Mouse (Mus musculus): ENCODE results near the gene Csta1.
"Not testable (repeated sequence)": the region's sequence is repeated elsewhere in the genome, so short reads cannot be mapped to it uniquely, and the experiment has no call there.

Gene Csta1

DNA sequence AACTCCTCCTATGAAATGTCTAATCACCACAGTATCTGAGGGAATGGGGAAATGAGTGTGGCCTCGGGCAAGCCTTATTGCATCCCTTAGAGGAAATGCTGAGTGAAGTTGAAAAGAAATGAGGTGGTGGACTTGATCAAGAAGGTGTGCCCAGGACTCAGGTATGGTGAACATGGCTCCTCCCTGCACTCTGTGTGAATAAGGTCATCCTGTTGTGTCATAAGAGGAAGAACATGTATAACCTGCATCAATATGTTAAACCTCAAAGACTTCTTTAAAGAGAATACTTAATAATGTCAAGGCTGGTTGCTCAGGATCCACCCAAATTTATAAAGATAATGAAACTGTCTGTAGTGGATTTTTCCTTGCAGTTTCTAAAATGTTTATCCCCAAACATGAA lies at the start of gene Csta1:
Csta1 (minus strand) TSS at position 101 of the 400 bp plus-strand sequence.
- DNase-seq (ENCODE audit: low spot score in 2 of 2): no peak

DNA sequence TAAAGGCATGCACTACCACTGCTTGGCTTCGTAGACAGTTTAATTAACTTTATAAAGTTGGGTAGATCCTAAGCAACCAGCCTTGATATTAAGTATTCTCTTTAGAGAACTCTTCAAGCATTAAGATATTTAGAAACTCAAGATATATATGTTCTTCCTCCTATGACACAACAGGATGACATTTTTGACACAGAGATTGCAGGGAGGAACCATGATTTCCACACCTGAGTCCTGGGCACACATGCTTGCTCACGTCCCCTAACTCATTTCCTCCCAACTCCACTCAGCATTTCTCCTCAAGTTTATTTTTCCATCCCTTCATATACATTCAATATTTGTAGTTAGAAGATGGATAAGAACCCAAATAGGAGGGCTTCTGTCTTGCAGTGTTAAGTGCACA lies 48.9 kb upstream of the Csta1 start:
- DNase-seq (ENCODE audit: low spot score in 2 of 2): no peak

DNA sequence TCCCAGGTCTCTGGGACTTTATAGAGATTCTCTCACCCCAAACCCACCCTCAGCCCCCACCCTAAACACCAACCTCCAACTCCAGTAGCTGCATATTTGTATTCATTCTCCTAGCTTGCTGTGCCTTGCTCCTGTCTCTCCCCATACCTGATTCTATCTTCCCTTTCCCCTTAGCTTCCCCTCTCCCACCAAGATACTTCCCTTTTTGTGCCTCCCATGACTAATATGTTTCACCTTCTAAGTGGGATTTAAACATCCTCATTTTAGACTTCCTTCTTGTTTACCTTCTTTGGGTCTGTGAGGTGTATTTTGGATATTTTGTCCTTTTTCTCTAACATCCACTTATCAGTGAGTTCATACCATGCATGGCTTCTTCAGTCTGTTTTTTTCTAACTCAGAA lies 45.1 kb upstream of the Csta1 start:
- no peak for DNase-seq (ENCODE audit: low spot score in 2 of 2)

DNA sequence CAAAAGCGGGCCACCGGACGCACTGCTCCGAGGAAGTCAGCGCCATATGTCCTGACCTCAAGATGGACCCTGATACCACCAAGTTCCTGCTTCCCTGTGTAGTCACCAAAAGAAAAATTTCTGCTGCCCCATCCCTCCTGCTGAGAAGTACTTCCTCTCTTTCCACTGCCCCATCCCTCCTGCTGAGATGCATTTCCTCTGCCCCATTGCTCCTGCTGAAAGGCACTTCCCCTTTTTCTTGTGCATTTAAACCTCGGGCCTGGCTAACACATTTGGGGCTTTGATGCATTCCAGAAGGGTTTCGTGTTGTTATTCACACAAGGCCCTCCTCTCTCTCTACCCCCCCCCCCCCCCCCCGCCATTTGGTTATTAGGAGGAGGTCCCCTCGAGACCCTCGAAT lies 36.8 kb upstream of the Csta1 start:
- not testable (repeated sequence) for DNase-seq (ENCODE audit: low spot score in 2 of 2)

DNA sequence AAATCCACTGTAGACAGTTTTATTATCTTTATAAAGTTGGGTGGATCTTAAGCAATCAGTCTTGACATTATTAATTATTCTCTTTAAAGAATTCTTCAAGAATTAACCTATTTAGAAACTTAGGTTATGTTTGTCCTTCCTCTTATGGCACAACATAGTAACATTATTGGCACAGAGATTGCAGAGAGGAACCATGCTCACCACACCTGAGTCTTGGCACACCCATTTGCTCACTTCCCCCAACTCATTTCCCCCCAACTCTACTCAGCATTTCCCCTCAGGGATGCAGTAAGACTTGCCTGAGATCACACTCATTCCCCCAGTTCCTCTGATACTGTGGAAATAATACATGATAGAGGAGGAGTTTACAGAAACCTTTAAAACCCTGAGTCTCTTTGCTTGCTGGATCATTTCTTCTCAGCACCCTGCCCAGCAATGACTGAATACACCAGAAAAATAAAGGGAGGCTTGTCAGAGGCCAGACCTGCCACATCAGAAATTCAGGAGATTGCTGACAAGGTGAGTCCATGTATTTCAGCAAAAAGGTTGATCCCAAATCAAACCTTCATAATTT lies 25.4 kb upstream of the Csta1 start, which contains the start of gene Stfa2l1:
Stfa2l1 (plus strand) TSS at position 410 of the 574 bp plus-strand sequence.
- no peak for DNase-seq (ENCODE audit: low spot score in 2 of 2)

DNA sequence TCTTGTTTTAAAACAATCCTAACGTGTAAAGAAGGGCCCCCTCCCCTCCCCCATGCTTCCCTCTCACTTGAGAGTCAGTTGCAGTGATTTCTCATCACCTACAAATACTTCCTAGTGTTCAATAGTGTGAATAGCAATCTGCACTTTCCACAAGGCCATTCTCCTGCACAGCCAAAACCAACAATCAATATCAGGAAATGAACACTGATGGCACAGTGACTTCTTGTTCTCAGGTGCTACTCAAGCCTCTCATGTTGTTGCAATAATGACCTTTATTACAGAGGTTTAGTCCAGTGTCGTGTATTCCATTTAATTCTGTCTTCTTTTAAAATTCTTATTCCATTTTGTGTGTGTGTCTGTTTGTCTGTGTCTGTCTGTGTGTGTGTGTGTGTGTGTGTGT lies 7.2 kb upstream of the Csta1 start:
- no peak for DNase-seq (ENCODE audit: low spot score in 2 of 2)

DNA sequence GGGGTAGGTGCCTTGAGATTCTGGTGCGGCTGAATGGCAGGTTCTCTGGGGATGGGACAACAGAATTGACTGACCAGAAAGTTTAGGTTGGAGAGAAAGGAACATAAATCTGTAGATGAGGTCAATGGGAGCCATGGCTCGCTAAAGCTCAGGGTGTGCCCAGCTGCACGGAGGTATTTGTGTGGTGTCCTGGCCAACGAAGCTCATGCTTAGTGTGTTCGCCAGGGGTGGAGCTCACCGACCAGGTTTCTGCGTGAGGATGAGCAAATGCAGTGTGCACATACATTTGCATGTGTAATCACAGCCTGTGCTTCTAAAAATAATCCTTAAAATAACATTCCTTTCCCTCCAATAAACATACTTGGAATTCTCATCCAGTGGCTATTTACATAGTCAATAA lies 2.9 kb downstream of the Csta1 start:
- no peak for DNase-seq (ENCODE audit: low spot score in 2 of 2)

DNA sequence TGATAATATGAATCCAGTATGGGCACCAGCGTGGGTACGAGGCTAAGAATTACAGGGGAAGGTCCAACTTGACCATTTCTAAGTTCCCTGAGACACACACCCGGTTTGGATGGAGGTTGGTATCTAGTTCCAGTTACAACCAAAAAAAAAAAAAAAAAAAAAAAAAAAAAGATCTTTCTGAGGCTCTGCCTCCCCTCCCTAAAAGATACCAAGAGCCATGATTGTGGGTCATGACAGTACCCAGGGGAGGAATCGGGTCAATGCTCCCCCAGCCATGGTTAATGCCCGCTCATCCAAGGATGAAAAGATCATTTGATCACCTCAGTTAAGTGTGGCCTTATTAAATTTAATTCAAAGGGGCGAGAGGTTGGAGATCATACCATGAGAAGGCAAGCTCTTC lies 15.3 kb downstream of the Csta1 start:
- not testable (repeated sequence) for DNase-seq (ENCODE audit: low spot score in 2 of 2)

DNA sequence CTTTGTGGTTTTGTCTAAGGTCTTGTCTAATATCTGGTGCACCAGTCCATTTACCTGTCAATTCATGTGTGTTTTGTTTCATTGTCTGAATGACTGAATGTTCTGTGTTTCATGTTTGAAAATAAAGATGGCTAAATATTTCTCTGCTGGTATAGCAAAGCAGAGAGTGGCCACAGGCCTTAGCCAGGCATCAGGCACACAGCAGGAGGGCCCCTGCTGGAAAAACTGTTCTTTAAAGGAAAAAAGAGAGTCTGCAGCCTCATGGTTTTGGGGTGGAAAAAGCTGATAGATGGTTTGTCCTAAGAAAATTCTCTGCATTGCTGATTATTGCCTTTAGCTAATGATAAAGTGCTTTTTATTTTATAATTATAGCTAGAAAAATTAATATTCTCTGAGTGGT lies 19.6 kb downstream of the Csta1 start:
- DNase-seq (ENCODE audit: low spot score in 2 of 2): not testable (repeated sequence)

DNA sequence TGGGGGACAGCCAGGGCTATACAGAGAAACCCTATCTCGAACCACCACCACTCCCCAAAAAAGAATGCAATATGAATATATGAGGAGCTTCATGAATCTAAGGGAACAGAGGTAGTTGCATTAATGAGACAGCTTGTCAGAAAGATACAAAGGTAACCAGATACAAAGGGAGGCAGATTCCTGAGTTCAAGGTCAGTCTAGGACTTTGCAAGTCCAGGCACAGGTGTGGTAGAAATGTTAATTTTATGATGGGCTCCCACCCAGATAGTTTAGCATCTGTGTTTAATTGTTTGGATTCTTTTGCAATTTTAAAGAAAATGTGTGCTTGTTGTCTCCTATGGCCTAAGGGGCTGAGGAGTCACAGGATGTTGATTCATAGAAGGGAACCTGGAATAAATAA lies 28.8 kb downstream of the Csta1 start:
- no peak for DNase-seq (ENCODE audit: low spot score in 2 of 2)

DNA sequence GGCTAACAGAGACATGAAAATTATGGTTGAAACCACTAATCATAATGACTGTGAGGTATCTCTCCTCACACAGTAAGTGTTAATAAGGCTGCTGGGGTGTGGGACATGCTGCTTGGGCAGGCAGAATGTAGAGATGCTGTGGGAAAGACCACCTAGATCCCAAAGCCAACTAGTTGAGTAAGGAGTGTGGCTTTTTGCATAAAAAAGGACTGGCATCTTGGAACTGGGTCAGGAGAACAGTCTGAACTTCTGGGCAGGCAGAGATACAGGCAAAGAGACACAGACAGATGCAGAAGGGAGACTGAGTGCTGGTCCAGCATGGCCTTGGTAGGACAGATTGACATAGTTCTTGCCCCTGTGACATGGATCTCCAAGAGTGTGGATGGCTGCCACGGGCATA lies 29.5 kb downstream of the Csta1 start:
- no peak for DNase-seq (ENCODE audit: low spot score in 2 of 2)

DNA sequence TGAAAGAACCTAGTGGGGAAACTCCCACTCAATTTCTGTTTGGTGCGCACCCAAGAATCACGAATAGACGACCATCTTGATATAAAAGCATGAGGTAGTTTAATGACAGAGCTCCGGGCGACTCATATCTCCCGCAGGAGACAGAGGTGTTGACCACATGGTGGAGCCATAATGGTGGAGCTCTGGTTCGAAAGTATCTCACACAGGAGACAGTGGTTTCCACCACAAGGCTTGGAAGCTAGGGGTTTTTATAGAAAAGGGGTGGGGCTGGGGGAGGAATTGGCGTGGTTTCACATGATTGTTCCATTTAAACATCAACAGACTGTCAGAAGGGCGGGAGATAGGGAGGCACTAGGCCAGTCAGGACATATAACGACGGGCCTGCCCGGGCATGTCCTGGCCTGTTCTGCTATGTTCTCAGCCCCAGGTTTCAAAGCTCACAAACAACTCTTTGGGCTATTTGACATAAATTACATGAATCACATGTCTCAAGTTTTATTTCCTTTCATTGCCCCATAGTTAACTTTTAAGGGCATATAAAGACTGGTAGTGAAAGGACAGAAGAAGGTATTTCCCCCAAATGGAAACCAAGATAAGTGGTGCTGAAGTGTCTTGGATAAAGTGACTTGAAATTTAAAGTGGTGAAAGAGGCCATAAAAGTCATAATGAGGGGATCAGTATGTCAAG lies 33.1 kb downstream of the Csta1 start:
- DNase-seq (ENCODE audit: low spot score in 2 of 2): not testable (repeated sequence)

DNA sequence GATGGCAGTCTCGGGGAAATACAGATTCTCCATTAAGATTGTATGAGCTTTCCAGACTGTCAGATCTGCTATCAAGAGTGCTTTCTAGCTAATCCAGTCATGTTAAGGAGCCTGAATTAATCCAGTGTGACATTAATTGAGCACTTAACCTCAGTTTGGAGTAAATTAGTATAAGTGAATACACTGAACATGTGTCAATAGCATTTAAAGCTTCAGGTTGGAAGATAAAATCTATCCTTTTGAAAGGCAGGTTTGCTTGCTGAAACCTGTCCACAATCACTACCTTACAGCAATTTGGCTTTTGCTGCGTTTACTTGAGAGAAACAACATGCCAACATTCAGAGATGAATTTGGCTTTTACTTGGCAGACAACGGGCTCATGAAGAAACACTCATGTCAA lies 37.0 kb downstream of the Csta1 start:
- DNase-seq (ENCODE audit: low spot score in 2 of 2): no peak

DNA sequence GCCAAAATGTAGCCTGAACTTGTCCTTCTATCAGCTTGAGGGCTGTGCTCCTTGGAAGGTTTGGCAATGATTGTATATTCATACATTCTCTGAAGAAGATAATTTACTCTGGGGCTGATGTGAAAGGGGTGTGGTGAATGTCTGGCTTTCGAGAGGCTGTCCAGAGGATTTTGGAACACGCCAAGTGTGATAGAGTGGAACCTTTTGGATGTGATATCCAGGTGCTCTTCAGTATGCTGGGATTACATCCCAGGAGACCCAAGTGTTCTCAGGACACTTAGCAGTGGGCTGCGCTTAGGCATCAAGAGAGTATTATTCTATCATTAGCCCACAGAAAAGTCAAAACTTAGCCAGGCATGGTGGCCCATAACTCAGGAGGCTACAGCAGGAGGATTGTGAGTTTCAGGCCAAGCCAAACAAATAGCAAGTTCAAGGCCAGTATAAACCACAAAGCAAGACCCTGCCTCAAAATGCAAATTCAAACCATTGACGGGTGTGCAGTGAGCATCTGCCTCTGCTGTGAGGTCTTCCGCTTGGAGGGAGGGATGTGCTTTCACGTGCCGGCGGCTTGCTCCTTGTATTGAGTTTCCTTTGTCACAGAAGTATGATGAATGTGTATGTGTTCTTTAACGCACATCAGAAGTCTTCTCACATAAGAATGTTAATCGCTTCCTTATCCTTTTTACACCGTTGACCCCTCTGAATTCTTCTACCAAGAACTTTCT lies 40.1 kb downstream of the Csta1 start:
- no peak for DNase-seq (ENCODE audit: low spot score in 2 of 2)

DNA sequence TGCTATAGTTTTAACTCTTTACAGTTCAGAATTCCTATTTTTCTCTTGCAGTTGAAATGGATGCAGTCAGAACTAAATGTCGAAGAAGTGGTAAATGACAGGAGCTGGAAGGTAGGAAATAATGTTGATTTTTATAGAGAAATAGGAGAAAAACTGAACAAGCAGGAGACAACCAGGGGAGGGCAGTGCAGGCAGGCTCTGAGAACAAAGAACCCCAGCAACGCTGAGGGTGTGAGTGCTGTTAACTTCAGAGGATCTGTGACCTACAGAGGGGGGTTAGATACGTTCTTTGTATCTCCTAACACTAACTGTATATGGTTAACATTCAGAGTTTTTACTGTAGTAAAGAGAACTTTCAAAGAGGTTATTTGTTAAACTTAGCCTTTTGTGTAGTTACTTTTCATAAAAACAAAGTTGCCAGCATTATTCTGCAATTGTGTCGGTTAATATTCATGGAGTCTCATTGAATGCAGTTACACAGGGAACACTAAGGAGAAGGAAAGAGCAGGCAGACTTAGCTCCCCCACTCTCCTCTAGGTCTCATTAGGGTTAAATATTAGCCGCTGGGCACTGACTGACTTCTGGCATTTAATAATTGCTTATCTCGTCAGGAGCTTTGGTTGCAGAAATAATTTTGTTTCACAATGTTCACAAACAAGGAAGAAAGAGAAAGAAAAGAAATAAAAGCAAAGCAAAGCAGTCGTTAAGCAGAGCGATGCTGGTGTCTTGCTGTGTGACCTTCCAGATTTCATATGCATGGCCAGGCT lies 41.0 kb downstream of the Csta1 start:
- DNase-seq (ENCODE audit: low spot score in 2 of 2): no peak

DNA sequence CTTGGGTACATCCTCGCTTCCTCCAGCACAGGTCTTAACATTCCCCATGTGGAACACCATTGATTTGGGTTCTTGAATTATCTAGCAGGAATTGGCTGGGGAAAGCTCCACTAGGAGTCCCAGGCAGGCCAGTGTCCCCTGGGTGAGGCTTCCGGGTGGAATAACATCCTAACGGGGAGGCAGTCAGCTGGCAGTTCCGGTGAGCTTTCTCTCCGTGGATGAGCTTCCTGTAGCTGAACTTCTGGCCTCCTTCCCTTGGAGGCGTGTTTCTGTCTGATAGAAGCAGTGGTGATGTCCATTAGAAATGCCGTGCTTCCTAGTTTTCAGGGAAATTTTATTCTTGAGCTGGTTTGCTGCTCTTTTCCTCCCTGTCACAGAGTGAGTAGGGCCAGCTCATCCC lies 42.0 kb downstream of the Csta1 start:
- no peak for DNase-seq (ENCODE audit: low spot score in 2 of 2)

DNA sequence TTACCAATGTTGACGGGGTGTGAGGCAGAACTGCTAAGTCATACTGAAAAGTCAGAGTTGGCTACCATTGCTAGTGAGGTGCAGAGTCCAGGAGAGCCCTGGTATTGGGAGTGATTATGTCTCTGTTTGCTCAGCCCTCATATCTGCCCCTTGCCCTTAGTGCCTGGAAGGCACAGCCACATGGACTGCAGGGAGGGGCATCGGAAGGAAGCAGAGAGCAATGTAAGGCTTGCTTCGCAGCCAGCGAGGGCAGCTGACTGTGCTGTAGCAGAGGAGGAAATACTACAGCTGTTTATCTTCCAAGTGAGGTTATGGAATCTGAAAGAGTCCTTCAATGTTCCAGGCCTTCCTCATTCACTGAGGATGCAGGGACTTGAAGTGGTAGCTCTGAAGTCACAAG lies 43.2 kb downstream of the Csta1 start:
- no peak for DNase-seq (ENCODE audit: low spot score in 2 of 2)

DNA sequence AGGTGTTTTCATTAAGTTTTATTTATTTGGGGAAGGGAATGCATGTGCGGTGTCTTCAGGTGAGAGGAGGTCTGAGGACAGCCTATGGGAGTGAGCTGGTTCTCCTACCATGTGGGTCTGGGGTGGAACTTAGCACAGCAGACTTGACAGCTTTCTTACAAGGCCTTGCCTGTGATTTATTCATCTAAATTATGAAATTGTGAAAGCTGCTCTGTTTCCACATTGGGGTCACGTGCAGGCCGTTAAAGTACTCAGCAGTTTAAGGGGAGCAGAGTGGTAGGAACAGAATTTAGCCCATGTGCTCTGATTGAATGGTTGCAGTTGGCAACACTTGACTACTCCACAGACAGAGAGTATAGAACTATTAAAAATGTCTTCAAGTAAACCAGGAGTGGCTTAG lies 51.1 kb downstream of the Csta1 start:
- no peak for DNase-seq (ENCODE audit: low spot score in 2 of 2)

DNA sequence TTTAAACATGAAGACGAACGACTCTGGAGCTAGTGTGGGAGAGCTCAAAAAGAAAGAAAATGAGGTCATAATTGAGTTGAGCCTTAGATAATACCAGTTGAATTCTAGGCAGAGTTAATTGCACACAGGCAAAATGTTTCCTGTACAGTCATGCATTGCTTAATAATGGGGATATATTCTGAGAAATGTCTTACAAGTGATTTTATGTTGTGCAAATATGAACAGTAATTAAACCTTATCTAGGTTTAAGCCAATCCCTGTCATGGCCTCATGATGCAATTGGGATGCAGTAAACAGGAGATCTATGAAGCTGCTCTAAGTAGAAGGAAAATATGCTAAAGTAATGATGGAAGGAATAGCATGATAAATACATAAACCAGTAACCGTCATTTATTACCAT lies 56.3 kb downstream of the Csta1 start:
- no peak for DNase-seq (ENCODE audit: low spot score in 2 of 2)

DNA sequence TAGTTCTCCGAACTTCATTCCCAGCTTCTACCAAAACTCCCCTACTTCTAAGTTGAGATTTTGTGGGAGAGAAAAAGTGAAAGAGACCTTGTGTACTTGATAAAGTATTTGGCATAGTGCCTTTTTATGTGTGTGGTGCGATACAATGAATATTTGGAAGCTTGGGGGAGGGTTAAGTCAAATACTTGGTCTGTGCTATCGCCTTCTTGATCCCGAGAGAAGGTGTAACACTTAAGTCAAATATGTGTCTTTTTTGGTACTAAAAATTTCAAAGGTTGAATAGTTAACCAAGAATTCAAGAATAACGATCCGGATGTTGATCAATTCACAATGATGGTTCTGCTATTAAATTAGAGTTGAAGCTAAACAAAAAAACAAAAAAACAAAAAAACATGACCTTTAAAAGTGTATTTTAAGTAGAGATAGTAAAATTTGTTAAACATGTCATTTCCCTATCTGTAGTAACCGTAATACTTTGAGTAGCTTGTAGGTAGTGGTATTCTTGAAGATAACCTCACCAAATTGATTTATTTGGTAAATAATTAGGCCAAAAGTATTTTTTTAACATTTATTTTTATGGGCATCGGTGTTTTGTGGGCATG lies 58.5 kb downstream of the Csta1 start:
- DNase-seq (ENCODE audit: low spot score in 2 of 2): no peak

DNA sequence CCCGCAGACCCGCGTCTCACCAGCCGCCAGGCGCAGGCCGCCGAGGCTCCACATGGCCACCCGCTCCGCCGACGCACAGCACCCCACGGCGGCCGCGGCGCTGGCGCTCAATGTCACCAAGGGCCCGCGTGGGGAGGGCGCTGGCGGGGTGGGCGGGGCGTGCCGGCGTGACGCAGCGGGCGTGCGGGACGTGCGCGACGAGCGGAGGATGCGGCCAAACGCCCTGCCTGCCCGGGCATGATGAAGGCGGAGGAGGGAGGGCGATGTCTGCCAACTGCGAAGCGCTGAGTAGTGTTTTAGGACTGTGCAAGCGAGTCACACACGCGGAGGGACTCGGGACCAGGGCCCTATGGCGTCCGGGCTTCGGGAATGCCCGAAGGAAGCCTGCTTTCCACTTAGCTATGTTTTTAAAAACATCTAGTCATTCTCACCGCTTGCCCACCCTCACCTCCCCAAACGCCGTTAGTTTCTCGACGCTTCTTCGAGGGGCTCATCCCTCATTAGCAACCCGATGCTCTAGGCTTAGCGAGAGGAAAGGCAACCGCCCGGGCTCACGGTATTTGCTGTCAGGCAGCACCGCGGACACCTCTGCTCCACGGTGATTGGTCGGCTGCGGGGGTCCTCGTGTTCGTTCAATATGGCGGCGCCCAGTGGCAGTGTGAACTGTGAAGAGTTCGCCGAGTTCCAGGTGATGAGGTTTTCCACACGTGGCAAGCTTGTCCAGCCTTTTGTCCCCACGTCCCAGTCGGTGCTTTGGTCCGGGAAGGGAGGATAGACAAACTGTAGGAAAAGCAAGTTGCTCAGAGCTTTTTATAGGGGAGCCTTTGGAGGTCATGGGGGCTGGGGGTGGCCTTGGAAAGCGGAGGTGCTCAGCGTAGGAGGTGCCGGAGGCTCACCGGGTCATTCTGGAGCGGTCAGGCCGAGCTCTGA lies 59.3 kb downstream of the Csta1 start, which contains the start of the genes Fam162a and Ccdc58:
Fam162a (minus strand) TSS at position 145 of the 930 bp plus-strand sequence.
Ccdc58 (plus strand) TSS at position 236 of the 930 bp plus-strand sequence.
- DNase-seq (ENCODE audit: low spot score in 2 of 2): peak; percentile 89 to 91

Measured in frontal cortex, postnatal 25 days (tissue).